Mouse (Mus musculus) mouse embryonic stem cell (cell line): ENCODE measurements around the gene Zfp277.

Experiments
- in situ Hi-C, 2 experiments: fragments of 300-500 bp; cut with MboI; formaldehyde crosslinking; loops; 1 replicate in 1 of 2; 3 replicates in 1 of 2; pipeline ENCODE4 v1.14.3; 2019 to 2020; ENCODE audit warnings: low sequenced_read_pairs in 2 of 2, low pct_unique_long_range_greater_than_20kb in 1 of 2, mixed read lengths in 1 of 2; ENCODE audit not compliant: unreplicated experiment in 1 of 2

Zfp277 gene

DNA sequence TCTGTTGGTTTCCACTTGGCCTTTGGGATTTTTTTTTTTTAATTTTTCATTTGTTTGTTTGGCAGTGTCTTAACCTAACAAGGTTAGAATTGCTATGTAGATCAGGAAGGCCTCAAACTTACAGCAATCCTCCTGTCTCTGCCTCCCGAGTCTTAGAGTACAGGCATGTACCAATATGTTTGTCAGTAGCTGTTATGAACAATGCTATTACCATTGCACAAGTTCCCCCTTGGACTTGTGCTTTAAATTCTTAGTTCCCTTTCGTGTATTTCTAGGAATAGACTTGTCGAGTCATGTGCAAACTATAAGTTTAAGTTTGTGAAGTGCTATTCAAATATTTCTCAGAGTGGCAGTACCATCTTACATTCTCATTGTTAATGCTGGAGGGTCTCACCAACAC is 168.1 kb downstream of the Zfp277 start:
- in situ Hi-C loops, result no loop called here

- in situ Hi-C loops, result no loop called here
Observed at GRCm38 (mm10) chr12:40274931-40275330, 170.8 kb downstream of the Zfp277 start.

DNA sequence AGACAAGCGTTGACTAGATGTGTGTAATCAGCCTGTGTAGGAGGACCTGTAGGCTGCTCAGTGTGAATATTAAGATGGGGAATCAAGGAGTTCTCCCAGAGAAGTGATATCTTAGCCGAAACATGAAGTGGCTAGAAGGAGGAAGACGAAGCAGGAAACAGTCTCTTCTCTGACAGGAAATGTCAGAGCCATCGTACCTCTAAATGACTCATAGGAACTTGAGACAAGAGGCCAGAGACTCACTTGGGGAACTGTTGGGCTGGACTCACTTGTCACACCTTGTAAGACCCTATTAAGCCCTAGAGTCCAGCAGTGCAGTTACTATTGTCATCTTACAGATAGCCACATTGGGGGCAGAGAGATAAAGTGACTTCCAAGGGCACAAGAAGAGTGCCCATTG is 172.4 kb downstream of the Zfp277 start:
- in situ Hi-C loops, result no loop called here

DNA sequence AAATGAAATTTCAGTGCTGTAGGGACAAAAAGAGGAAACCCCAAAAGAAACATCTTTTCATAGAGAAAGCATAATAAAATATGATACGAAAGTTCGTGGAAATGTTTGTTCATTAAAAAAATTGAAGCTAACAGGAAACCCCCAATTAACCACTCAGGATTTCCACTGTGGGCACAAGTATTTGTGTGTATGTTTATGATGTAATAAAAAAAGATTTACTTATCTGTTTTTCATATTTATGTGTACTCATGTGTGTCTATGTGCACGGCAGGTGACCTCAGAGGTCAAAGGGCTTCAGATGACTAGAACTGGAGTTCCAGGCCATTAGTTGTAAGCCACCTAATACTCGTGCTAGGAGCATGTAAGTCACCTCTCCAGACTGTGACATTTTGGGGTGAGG is 173.0 kb downstream of the Zfp277 start:
- in situ Hi-C loops, result no loop called here

GRCm38 (mm10) chr12:40268313-40268712 is 177.4 kb downstream of the Zfp277 start:
- in situ Hi-C loops, result no loop called here
